Mouse (Mus musculus) adrenal gland, adult 8-10 months (tissue): ENCODE results near the gene Slc6a17. TPM values are rescaled to one million over a fixed set of nuclear protein-coding genes. Genes with fewer than 3 reads are reported as not detected.

Experiments
- DNase-seq: peaks from one replicate; pipeline ENCODE4 v3.0.0; 2022
- total RNA-seq, 4 experiments: library from RNA; stranded (reverse); gene quantifications; 2 replicates each; pipeline ENCODE4 v1.2.4; 2022

Gene Slc6a17
- total RNA-seq, 4 experiments from 2014 or later, result 8.9 to 20.2 (median 13.4) TPM

GRCm38 (mm10) chr3:107462160-107462559 is 55.7 kb downstream of the Slc6a17 start:
- DNase-seq, result no peak

- DNase-seq, result no peak
Measured at GRCm38 (mm10) chr3:107459773-107460431, 57.9 kb downstream of the Slc6a17 start.

GRCm38 (mm10) chr3:107459196-107459772 is 58.5 kb downstream of the Slc6a17 start, which contains the start of gene Kcnc4:
Gene Kcnc4 (minus strand): TSS chr3:107459552.
- DNase-seq, result no peak

GRCm38 (mm10) chr3:107458528-107459195 is 59.2 kb downstream of the Slc6a17 start:
- DNase-seq, result no peak

GRCm38 (mm10) chr3:107458104-107458503 is 59.7 kb downstream of the Slc6a17 start:
- no peak for DNase-seq

GRCm38 (mm10) chr3:107454280-107454679 is 63.5 kb downstream of the Slc6a17 start:
- DNase-seq, result no peak

- peak; percentile 48 for DNase-seq
Measured at GRCm38 (mm10) chr3:107446822-107447221, 71.0 kb downstream of the Slc6a17 start.

GRCm38 (mm10) chr3:107443866-107444265 is 74.0 kb downstream of the Slc6a17 start:
- no peak for DNase-seq

- DNase-seq, result no peak
Measured at GRCm38 (mm10) chr3:107442191-107442590, 75.6 kb downstream of the Slc6a17 start.

GRCm38 (mm10) chr3:107441306-107441705 is 76.5 kb downstream of the Slc6a17 start:
- no peak for DNase-seq

- DNase-seq, result no peak
Measured at GRCm38 (mm10) chr3:107439280-107439679, 78.5 kb downstream of the Slc6a17 start.

GRCm38 (mm10) chr3:107437666-107438065 is 80.2 kb downstream of the Slc6a17 start:
- DNase-seq, result peak; percentile 55

GRCm38 (mm10) chr3:107436434-107436833 is 81.4 kb downstream of the Slc6a17 start:
- no peak for DNase-seq

- DNase-seq, result no peak
Measured at GRCm38 (mm10) chr3:107433614-107434013, 84.2 kb downstream of the Slc6a17 start.

GRCm38 (mm10) chr3:107431268-107431667 is 86.5 kb downstream of the Slc6a17 start:
- no peak for DNase-seq

GRCm38 (mm10) chr3:107424258-107425041 is 93.4 kb downstream of the Slc6a17 start:
- DNase-seq, result no peak

GRCm38 (mm10) chr3:107420156-107420555 is 97.7 kb downstream of the Slc6a17 start:
- no peak for DNase-seq

Other genes starting within 250 kb of the Slc6a17 start
- 10 to 100 TPM; 78.3 to 97.4 (median 85.7) TPM for gene Lamtor5, start 239.2 kb downstream of the Slc6a17 start, total RNA-seq
- gene Slc16a4, start 226.8 kb downstream of the Slc6a17 start, total RNA-seq, result under 1 TPM; 0.12 to 0.86 (median 0.31) TPM
- 10 to 100 TPM; 30.6 to 48.1 (median 36.7) TPM for gene Rbm15, start 184.3 kb downstream of the Slc6a17 start, total RNA-seq
- gene Kcnc4, start 58.5 kb downstream of the Slc6a17 start, total RNA-seq, result 10 to 100 TPM; 10.3 to 19.0 (median 12.7) TPM
- not detected for gene Ubl4b, start 37.1 kb upstream of the Slc6a17 start, total RNA-seq
- not detected for gene Alx3, start 77.0 kb upstream of the Slc6a17 start, total RNA-seq
- gene Gm10961, start 113.3 kb upstream of the Slc6a17 start, total RNA-seq, result not detected
- gene Strip1, start 113.7 kb upstream of the Slc6a17 start, total RNA-seq, result 10 to 100 TPM; 30.1 to 40.2 (median 36.0) TPM
- 100 to 1,000 TPM; 213 to 241 (median 234) TPM for gene Ahcyl1, start 178.5 kb upstream of the Slc6a17 start, total RNA-seq
- 10 to 100 TPM; 14.8 to 29.7 (median 23.0) TPM for gene Csf1, start 242.5 kb upstream of the Slc6a17 start, total RNA-seq